Mouse (Mus musculus): ENCODE data around the gene Fbxw9.

Fbxw9 gene

GRCm38 (mm10) chr8:85059879-85060616 lies at the start of gene Fbxw9:
Gene Fbxw9 (plus strand): TSS chr8:85060055.
- peak; percentile 92 for DNase-seq

GRCm38 (mm10) chr8:85011242-85011641 lies 48.6 kb upstream of the Fbxw9 start:
- DNase-seq, result no peak

GRCm38 (mm10) chr8:85013230-85013840 lies 46.5 kb upstream of the Fbxw9 start:
- DNase-seq, result peak; percentile 73

DNA sequence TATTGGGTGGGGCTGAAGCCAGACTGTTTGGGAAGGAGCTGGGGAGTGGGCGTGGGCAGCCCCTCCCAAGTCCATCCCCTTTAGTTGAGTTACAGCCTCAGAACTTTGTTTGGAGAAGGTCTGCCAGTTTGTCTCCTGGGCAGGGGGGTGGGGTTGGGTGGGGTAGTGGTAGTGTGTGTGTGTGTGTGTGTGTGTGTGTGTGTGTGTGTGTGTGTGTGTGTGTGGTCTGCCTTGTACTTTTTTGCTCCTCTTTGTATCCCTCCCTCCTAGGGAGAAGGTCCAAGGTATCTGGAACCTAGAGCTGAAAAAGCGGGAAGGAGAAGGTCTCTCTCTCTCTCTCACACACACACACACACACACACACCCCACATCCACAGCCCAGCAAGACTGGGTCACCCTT lies 45.4 kb upstream of the Fbxw9 start, which contains the start of gene Best2:
Gene Best2 (minus strand): TSS at position 101 of the 400 bp plus-strand sequence.
- DNase-seq, result no peak

DNA sequence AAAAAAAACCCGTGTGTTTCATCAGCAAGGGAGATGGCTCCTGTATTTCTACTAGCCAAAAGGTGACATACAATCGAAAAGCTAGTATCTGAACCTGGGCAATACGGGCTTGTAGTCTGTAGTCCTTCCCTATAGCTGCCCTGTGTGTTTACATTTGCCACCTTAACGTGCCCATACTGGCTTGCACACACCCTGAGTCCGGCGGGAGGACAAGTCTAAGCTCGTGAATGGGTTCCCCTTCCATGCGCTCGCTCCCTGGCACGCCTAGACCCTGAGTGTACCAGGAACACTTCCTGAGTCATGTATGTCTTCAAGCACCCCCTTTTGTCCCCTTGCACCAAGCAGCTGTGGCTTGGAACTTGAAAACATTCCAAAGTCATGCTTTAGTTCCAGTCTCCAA lies 43.1 kb upstream of the Fbxw9 start:
- DNase-seq, result no peak

DNA sequence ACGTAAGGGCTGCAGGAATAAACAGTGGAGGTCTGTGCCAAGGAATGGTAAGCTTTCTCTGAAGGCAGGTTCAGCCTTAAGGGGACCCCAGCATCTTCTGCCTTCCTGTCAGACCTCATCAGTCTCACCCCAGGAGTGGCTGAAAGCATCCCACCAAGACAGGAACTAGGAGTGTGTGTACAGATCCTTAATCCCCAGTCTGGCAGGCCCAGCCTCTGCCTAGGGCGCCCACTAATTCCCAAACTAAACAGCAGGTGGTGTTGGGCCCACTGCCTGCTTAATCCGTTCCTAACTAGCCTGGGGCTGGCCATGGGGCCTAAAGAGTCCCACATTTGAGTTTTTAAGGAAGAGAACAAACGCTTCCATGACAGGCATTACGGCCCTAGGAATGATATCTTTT lies 42.6 kb upstream of the Fbxw9 start:
- DNase-seq, result no peak

DNA sequence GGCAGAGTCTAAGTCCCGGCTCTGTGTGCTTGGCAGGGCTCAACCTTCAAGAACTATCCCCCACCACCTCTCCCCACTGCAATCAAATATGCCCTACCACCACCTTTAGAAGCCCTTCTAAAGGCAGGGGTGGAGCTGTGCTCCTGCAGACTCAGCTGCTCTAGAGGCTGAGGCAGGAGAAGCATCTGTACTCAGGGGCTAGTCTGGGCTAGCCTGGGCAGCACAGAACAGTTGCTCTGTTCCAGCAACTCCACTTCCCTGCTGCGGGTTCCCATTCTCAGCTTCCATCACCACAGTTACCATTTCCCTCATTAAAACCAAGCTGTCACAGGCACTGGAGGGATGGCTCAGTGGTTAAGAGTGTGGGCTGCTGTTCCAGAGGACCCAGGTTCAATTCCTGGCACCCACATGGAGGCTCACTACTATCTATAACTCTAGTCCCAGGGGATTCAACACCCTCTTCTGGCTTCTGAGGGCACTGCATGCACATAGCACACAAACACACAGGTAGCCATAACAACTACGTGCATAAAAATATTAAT lies 38.3 kb upstream of the Fbxw9 start:
- DNase-seq, result no peak

GRCm38 (mm10) chr8:85023846-85024245 lies 36.0 kb upstream of the Fbxw9 start:
- no peak for DNase-seq

DNA sequence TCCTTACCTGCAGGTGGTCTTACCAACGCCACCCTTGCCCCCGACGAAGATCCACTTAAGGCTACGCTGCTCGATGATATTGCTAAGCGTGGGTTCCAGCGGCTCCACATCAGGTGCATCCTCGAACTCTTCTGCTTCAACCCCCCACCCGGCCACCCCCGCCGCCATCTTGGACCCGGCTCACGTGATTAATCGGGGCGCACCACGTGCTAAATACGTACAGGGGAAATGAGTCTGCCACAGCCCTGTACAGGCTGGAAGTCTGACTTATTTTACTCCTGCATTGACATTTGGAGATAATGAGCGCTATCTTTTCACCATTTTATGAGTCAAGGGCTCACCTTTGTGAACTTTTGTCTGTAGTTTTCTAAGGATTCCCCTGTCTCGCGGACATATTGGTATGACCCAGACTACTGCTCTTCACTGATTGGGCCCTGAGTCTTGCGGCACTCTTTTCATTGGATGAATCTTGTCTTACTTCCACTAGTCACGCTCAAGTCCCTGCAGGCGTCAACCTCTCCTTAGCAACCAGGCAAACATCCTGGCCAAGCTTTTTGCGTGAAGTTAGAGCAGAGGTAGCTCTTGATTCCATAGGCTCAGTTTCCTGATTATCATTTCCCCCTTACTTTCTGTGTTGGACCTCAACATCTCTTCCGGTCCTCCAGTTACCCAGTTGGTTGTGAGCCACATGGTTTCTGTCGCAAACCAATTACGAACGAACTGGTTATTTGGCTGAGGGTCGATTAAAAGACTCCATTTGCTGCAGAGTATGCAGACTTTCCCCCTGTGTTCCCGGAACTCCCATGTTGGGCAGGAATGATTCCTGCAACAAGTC lies 34.5 kb upstream of the Fbxw9 start, which contains the start of gene Asna1:
Gene Asna1 (minus strand): TSS at position 184 of the 835 bp plus-strand sequence.
- peak; percentile 91 for DNase-seq

DNA sequence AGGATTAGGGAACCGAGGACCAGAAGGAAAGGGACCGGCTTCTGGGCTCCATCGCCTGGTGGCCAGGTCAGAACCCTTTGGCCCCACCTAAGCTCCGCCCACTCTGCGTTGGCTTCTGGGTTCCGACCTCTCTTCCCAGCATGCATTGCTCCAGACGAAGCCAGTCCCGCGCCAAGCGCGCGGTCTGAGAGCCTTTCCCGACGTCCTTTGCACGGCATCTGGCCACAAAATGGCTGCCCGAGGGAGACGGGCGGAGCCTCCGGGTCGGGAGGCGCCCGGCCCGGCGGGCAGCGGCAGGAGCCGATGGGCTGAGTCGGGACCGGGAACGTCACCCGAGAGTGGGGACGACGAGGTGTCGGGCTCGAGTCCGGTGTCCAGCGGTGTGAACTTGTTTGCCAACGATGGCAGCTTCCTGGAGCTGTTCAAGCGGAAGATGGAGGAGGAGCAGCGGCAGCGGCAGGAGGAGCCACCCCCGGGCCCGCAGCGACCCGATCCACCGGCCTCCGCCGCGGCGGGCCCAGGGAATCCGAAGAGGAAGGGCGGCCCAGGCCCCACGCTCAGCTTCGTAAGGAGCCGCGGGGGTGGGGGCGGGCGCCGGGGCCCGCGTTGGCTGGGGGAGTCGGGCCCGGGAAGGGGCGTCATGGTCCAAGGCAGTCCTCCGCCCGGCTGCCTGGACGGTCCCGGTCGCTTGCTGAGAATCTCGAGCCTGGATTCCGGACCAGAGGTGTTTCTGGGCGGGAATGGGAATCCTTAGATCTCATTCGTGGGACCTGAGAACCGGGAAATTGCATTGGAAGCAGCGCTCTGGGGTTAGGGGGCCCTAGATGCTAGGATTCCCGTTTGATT lies 33.0 kb upstream of the Fbxw9 start, which contains the start of gene Trir:
Gene Trir (plus strand): TSS at position 154 of the 846 bp plus-strand sequence.
- DNase-seq, result peak; percentile 96

- DNase-seq, result no peak
Observed at GRCm38 (mm10) chr8:85027516-85027855, 32.4 kb upstream of the Fbxw9 start.

GRCm38 (mm10) chr8:85027922-85028321 lies 31.9 kb upstream of the Fbxw9 start:
- no peak for DNase-seq

DNA sequence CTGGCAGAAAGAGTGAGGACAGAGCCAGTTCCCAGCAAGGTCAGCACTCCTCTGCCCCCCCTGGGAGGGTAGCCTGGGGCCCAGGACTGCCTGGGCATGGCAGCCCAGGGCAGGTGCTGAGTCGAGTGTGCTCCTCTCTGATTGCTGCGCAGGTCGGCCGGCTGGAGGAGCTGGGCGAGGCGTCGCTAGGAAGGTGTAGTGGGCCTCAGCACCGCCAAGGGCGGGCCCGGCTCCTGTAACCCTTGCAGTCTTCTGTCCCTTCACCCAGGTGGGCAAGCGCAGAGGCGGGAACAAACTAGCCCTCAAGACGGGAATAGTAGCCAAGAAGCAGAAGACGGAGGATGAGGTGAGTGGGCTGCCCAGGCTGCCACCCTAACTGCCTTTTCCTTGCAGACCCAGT lies 30.6 kb upstream of the Fbxw9 start:
- DNase-seq, result no peak

DNA sequence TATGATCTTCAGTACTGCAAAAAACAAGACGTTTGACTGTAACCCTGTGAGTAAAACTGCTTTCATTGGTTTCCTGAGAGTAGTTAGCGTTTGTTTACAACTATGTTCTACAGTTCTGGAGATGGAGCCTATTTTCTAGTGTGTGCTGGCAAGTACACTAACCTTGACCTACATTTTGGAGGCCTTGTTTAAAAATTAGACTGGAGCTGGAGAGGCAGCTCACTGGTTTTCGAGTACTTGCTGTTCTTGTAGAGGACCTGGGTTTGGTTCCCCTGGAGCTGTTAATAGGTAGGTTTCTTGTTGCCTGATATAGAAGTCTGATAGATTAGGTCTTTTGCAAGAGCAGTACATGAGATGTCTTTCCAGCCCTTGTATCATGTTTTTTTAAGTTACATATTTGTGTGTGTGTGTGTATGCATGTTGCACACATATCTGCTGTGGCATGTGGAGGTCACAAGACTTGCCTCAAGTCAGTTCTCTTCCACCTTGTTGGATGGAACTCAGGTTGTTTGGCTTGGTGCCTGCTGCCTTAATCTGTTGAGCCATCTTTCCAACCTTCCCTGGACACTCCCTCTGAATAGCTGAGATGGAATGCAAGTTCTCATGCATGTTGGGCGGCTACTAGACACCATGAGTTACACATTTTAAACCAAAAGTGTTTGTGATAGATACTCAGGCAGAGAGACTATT lies 27.1 kb upstream of the Fbxw9 start:
- peak; percentile 53 for DNase-seq

- peak; percentile 40 for DNase-seq
Observed at GRCm38 (mm10) chr8:85033867-85034266, 26.0 kb upstream of the Fbxw9 start.

- peak; percentile 77 for DNase-seq
Observed at GRCm38 (mm10) chr8:85034764-85035163, 25.1 kb upstream of the Fbxw9 start.

DNA sequence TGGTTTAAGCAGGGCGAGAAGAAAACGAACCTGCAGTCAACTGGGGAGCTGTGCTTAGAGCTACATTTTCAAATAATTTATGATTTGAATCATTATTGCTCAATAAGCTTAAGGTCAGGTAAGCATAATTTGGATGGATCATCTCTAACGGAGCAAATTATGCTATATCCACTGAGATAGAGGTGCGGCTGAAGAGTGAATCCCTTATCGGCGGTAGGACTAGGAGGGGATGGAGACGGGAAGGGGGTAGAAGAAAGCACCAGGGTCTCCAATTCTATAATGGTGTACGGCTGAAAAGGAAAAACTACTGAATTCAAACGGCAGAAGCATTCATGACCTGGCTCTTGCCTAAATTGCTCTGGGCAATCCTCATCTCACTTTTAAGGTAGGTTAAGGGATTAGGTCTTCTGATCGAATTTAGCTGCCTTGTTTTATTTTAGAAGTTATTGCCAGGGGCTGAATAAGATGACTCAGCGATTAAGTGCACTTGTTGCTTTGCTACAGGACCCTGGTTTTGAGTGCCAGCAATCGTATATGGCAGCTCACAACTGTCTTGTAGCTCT lies 24.6 kb upstream of the Fbxw9 start:
- DNase-seq, result no peak

GRCm38 (mm10) chr8:85035728-85036310 lies 24.0 kb upstream of the Fbxw9 start:
- DNase-seq, result no peak

DNA sequence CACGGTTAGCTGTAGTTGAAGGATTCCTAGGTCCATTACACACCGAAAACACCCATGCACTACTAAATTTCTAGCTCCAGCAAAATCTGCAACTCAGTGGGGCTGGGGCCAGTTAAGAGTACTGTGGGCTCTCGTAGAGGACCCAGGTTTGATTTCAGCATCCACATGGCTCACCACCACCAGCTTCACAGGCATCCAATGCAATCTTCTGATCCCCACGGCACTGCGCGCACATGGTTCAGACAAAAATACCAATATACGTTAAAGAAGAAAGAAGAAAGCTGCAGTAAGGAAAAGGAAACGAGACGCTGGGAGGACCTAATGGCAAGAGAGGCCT lies 23.5 kb upstream of the Fbxw9 start:
- DNase-seq, result no peak

GRCm38 (mm10) chr8:85036718-85037365 lies 23.0 kb upstream of the Fbxw9 start, which contains the start of gene Tnpo2:
Gene Tnpo2 (plus strand): TSS chr8:85036915.
- peak; percentile 95 for DNase-seq

- no peak for DNase-seq
Observed at GRCm38 (mm10) chr8:85037366-85037680, 22.5 kb upstream of the Fbxw9 start.

Measured in kidney, adult 11 months (tissue).